Mouse (Mus musculus): ENCODE data around the gene Parp9.
"Not testable (repeated sequence)": the region's sequence is repeated elsewhere in the genome, so short reads cannot be mapped to it uniquely, and the experiment has no call there.

Gene Parp9

DNA sequence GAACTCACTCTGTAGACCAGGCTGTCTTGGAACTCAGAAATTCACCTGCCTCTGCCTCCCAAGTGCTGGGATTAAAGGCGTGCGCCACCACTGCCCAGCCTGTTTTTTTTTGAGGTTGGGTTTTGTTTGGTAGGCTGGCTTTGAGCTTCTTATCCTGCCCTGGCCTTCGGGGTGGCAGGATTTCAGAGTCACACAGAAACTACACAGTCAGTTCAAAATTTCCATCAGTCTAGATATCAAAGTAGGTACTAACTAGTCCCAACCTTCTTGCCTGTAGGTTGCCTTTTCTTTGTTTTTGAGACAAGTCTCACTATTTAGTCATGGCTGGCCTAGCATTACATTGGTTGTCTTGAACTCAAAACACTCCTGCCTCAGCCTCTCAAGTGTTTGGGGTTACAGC, 46.2 kb downstream of the Parp9 start:
- no peak for DNase-seq (ENCODE audit: low read depth in 2 of 2, low spot score in 2 of 2)

DNA sequence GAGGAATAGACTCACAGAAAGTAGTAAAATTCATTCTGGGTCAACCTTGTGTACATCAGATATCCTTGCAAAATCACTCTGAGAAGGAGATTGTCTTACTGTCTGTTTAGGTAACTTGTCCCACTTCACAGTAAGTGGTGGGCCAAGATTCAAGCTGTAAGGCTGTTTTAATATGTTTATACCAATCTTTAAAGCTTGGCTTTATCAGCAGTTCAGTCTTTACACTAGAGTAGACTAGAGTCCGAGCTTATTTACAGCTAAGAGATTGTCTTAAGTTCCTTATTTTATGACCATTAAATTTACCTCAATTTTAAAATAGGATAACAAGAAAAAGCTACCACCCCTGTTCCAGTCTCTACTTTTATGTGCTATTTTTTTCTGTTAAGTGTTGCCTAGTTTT, 49.7 kb downstream of the Parp9 start:
- DNase-seq (ENCODE audit: low read depth in 2 of 2, low spot score in 2 of 2): no peak

DNA sequence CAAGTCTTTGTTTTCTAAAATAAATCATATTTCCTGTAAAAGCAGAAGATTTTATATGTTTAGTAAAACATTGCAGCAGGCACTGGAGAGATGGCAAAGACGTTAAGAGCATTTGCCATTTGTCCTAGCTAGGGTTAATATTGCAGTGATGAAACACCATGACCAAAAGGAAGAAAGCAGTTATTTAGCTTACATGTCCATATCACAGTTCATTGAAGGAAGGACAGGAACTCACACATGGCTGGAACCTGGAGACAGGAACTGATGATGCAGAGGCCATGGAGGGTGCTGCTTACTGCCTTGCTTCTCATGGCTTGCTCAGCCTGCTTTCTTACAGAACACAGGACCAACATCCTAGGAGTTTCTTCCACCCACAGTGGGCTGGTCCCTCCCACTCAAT, 54.1 kb downstream of the Parp9 start:
- no peak for DNase-seq (ENCODE audit: low read depth in 2 of 2, low spot score in 2 of 2)

- no peak for DNase-seq (ENCODE audit: low read depth in 2 of 2, low spot score in 2 of 2)
Observed at GRCm38 (mm10) chr16:35993316-35993715, 55.0 kb downstream of the Parp9 start.

DNA sequence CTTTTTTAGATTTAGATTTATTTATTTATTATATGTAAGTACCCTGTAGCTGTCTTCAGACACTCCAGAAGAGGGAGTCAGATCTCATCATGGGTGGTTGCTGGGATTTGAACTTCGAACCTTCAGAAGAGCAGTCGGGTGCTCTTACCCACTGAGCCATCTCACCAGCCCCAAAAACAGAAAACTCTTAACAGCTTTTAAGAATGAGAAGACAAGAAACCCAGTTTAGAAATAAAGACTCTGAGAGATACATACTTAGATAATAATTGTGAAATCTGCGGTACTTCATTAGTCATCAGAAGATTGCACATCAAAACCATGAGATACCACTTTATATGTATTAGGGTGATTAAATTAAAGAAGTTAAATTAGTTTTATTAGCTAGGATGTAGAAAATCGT, 60.6 kb downstream of the Parp9 start:
- not testable (repeated sequence) for DNase-seq (ENCODE audit: low read depth in 2 of 2, low spot score in 2 of 2)

GRCm38 (mm10) chr16:36008396-36008795, 70.1 kb downstream of the Parp9 start:
- DNase-seq (ENCODE audit: low read depth in 2 of 2, low spot score in 2 of 2): no peak

DNA sequence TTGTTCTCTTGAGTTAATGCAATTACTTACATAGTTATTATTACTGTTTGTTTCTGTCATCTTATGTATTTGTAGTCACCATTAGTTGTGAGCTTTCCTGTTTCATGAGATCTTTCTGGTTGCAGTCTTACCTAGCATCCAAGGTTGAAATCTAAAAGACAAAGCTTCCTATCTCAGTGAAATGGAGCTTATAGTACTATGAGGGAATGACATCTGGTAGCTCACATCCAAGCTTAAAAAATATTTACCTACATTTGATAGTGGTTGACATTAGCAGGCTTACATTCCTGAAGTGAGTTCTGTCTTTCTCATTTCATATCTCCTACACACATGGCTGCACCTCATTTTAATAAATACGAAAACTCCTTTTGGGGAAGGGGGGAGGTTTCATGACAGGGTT, 78.1 kb downstream of the Parp9 start:
- no peak for DNase-seq (ENCODE audit: low read depth in 2 of 2, low spot score in 2 of 2)
